Mouse (Mus musculus) myocyte (in vitro differentiated cells): ENCODE data around the gene Gm42791. TPM values are rescaled to one million over a fixed set of nuclear protein-coding genes. Genes with fewer than 3 reads are reported as not detected.

ENCODE experiments used
- H3K27me3 ChIP-seq: one replicate; pipeline ENCODE4 v1.6.1; 2011; ENCODE audit not compliant: control insufficient read depth, insufficient read depth, insufficient read length
- H3K36me3 ChIP-seq: one replicate; pipeline ENCODE4 v1.6.1; 2011; ENCODE audit not compliant: control insufficient read depth, insufficient read depth
- H3K4me2 ChIP-seq: one replicate; pipeline ENCODE4 v1.6.1; 2011; ENCODE audit warnings: low read depth, control low read depth
- H3K4me3 ChIP-seq: one replicate; pipeline ENCODE4 v1.5.1; 2011; ENCODE audit warnings: mild to moderate bottlenecking, control low read depth, moderate library complexity
- H3K79me2 ChIP-seq: one replicate; pipeline ENCODE4 v1.6.1; 2011; ENCODE audit not compliant: control insufficient read depth, insufficient read depth
- H3ac ChIP-seq: one replicate; pipeline ENCODE4 v1.6.1; 2011; ENCODE audit not compliant: control insufficient read depth, insufficient read length
- CEBPB ChIP-seq: IDR thresholded peaks from 2 replicates; pipeline ENCODE4 v1.6.1; 2011; ENCODE audit warnings: mild to moderate bottlenecking, moderate library complexity; ENCODE audit not compliant: poor library complexity, insufficient read depth, severe bottlenecking
- E2F4 ChIP-seq: IDR thresholded peaks from one replicate; pipeline ENCODE4 v1.6.1; 2011; ENCODE audit warnings: mild to moderate bottlenecking, control low read depth, moderate library complexity; ENCODE audit not compliant: insufficient read depth
- MAX ChIP-seq: IDR thresholded peaks from one replicate; pipeline ENCODE4 v1.6.1; 2011; ENCODE audit warnings: low read depth, mild to moderate bottlenecking, control low read depth
- MYOD1 ChIP-seq, 3 experiments: IDR thresholded peaks; one replicate each; pipeline ENCODE4 v1.6.1; 2011; ENCODE audit warnings: control low read depth in 2 of 3, low read depth in 2 of 3, mild to moderate bottlenecking in 2 of 3, moderate library complexity in 1 of 3; ENCODE audit not compliant: insufficient read length in 2 of 3, control insufficient read depth in 1 of 3
- MYOG ChIP-seq, 3 experiments: IDR thresholded peaks; one replicate each; pipeline ENCODE4 v1.6.1; 2011; ENCODE audit warnings: control low read depth in 2 of 3, low read depth in 2 of 3, mild to moderate bottlenecking in 2 of 3; ENCODE audit not compliant: insufficient read length in 2 of 3, control insufficient read depth in 1 of 3, insufficient read depth in 1 of 3
- POLR2A ChIP-seq: IDR thresholded peaks from one replicate; pipeline ENCODE4 v1.6.1; 2011; ENCODE audit warnings: low read depth, mild to moderate bottlenecking, control low read depth, moderate library complexity; ENCODE audit not compliant: insufficient read length
- POLR2AphosphoS2 ChIP-seq: IDR thresholded peaks from one replicate; pipeline ENCODE4 v1.6.1; 2011; ENCODE audit warnings: low read depth, control low read depth; ENCODE audit not compliant: insufficient read length
- REST ChIP-seq: IDR thresholded peaks from one replicate; pipeline ENCODE4 v1.6.1; 2011; ENCODE audit warnings: mild to moderate bottlenecking, control low read depth, moderate library complexity; ENCODE audit not compliant: insufficient read depth, insufficient read length
- SRF ChIP-seq: IDR thresholded peaks from one replicate; pipeline ENCODE4 v1.6.1; 2011; ENCODE audit warnings: low read depth; ENCODE audit not compliant: control insufficient read depth, insufficient read length
- TCF12 ChIP-seq: IDR thresholded peaks from one replicate; pipeline ENCODE4 v1.6.1; 2011; ENCODE audit warnings: mild to moderate bottlenecking, control low read depth; ENCODE audit not compliant: poor library complexity, insufficient read depth, severe bottlenecking
- TCF3 ChIP-seq: IDR thresholded peaks from one replicate; pipeline ENCODE4 v1.6.1; 2011; ENCODE audit warnings: low read depth, control low read depth; ENCODE audit not compliant: insufficient read length
- USF1 ChIP-seq: IDR thresholded peaks from one replicate; pipeline ENCODE4 v1.6.1; 2011; ENCODE audit warnings: low read depth, mild to moderate bottlenecking, control low read depth, moderate library complexity
- polyA plus RNA-seq: library from polyadenylated mRNA; unstranded; fragments of >200 nt; fragmentation: generic; extraction: Trizol; gene quantifications from one replicate; pipeline ENCODE4 v1.2.1, GENCODE M21; 2012; ENCODE audit warnings: missing spikeins

The Gm42791 gene
- polyA plus RNA-seq, 1 experiment, result 0.11 TPM

- Histone ChIP-seq H3ac (no peak overlapping the region), H3K79me2 (no peaks in the 10 kb centered on the region)
- no peak for TF ChIP-seq E2F4
Observed at GRCm38 (mm10) chr5:149017666-149018415, 22.9 kb upstream of the Gm42791 start.

GRCm38 (mm10) chr5:149017181-149017580 is 22.2 kb upstream of the Gm42791 start:
- Histone ChIP-seq H3K4me2 (no peak overlapping the region), H3K36me3 (no peaks in the 10 kb centered on the region), H3K4me3 (no peak overlapping the region), H3ac (no peak overlapping the region), H3K27me3 (no peaks in the 10 kb centered on the region), H3K79me2 (no peaks in the 10 kb centered on the region)
- TF ChIP-seq TCF3, result no peak
- TF ChIP-seq POLR2AphosphoS2, result no peak
- no peak for TF ChIP-seq MYOD1 (IDR thresholded peaks at IDR 0.05; ENCODE audit: control insufficient read depth in 1 of 3, insufficient read length in 2 of 3, low read depth in 2 of 3)
- TF ChIP-seq MAX, result no peak
- TF ChIP-seq CEBPB, result no peak
- TF ChIP-seq USF1, result no peak
- TF ChIP-seq POLR2A, result no peak
- no peak for TF ChIP-seq REST
- no peak for TF ChIP-seq TCF12
- TF ChIP-seq SRF, result no peak
- no peak for TF ChIP-seq MYOG (IDR thresholded peaks at IDR 0.05; ENCODE audit: control insufficient read depth in 1 of 3, insufficient read depth in 1 of 3, insufficient read length in 2 of 3, low read depth in 2 of 3)
- TF ChIP-seq E2F4, result no peak

More at GRCm38 (mm10) chr5:149017666-149018415, 22.9 kb upstream of the Gm42791 start:
- H3K4me2 ChIP-seq, result no peak overlapping the region
- H3K27me3 ChIP-seq, result no peaks in the 10 kb centered on the region
- H3K4me3 ChIP-seq, result no peak overlapping the region
- H3K36me3 ChIP-seq, result no peaks in the 10 kb centered on the region

GRCm38 (mm10) chr5:149016261-149016660 is 21.3 kb upstream of the Gm42791 start:
- Histone ChIP-seq H3K4me2 (no peak overlapping the region), H3K36me3 (no peaks in the 10 kb centered on the region), H3K4me3 (no peak overlapping the region), H3K27me3 (no peaks in the 10 kb centered on the region), H3K79me2 (no peaks in the 10 kb centered on the region), H3ac (no peak overlapping the region)
- TF ChIP-seq MYOD1 (IDR thresholded peaks at IDR 0.05; ENCODE audit: control insufficient read depth in 1 of 3, insufficient read length in 2 of 3, low read depth in 2 of 3) (no peak), POLR2A (no peak)

- TF ChIP-seq POLR2AphosphoS2 (no peak), MYOG (IDR thresholded peaks at IDR 0.05; ENCODE audit: control insufficient read depth in 1 of 3, insufficient read depth in 1 of 3, insufficient read length in 2 of 3, low read depth in 2 of 3) (no peak), USF1 (no peak), POLR2A (no peak), SRF (no peak), E2F4 (no peak), TCF12 (no peak), MYOD1 (IDR thresholded peaks at IDR 0.05; ENCODE audit: control insufficient read depth in 1 of 3, insufficient read length in 2 of 3, low read depth in 2 of 3) (no peak)
- Histone ChIP-seq H3K4me2 (peak overlapping the region; percentile 46), H3K79me2 (no peaks in the 10 kb centered on the region), H3K27me3 (no peaks in the 10 kb centered on the region), H3K4me3 (no peak overlapping the region), H3K36me3 (no peaks in the 10 kb centered on the region), H3ac (no peak overlapping the region)
Observed at GRCm38 (mm10) chr5:149015335-149016201, 20.6 kb upstream of the Gm42791 start.

GRCm38 (mm10) chr5:149014600-149015268 is 19.8 kb upstream of the Gm42791 start:
- no peak overlapping the region for H3K4me2 ChIP-seq
- TF ChIP-seq USF1 (no peak), MYOG (IDR thresholded peaks at IDR 0.05; ENCODE audit: control insufficient read depth in 1 of 3, insufficient read depth in 1 of 3, insufficient read length in 2 of 3, low read depth in 2 of 3) (no peak)
- H3K36me3 ChIP-seq, result no peaks in the 10 kb centered on the region
- no peak overlapping the region for H3K4me3 ChIP-seq
- no peaks in the 10 kb centered on the region for H3K79me2 ChIP-seq
- no peaks in the 10 kb centered on the region for H3K27me3 ChIP-seq
- no peak overlapping the region for H3ac ChIP-seq
